Mouse (Mus musculus) lung, embryonic 14.5 days (tissue): ENCODE data around the gene Acot1. TPM values are rescaled to one million over a fixed set of nuclear protein-coding genes. Genes with fewer than 3 reads are reported as not detected.
"Not testable (repeated sequence)": the region's sequence is repeated elsewhere in the genome, so short reads cannot be mapped to it uniquely, and the experiment has no call there.

ENCODE experiments used
- ATAC-seq: fragments of 200-750 bp; cut with Nextera tagmentation; 2 replicates; pipeline ENCODE4 v1.8.0; 2017; ENCODE audit warnings: mild to moderate bottlenecking, moderate TSS enrichment, moderate library complexity; ENCODE audit not compliant: insufficient read depth
- DNase-seq: peaks from one replicate; pipeline ENCODE4 v3.0.0-alpha.2; 2015
- H3K27ac ChIP-seq: fragments of 300-500 bp; sonication (generic); 2 replicates; pipeline ENCODE4 v1.5.1; 2014; ENCODE audit warnings: low read depth, mild to moderate bottlenecking, moderate library complexity
- H3K27me3 ChIP-seq: fragments of 300-500 bp; sonication (generic); 2 replicates; pipeline ENCODE4 v1.6.1; 2014; ENCODE audit warnings: low read length, control low read depth; ENCODE audit not compliant: insufficient read depth
- H3K36me3 ChIP-seq: fragments of 300-500 bp; sonication (generic); 2 replicates; pipeline ENCODE4 v1.6.1; 2014; ENCODE audit warnings: control low read depth; ENCODE audit not compliant: insufficient read depth
- H3K4me1 ChIP-seq: fragments of 300-500 bp; sonication (generic); 2 replicates; pipeline ENCODE4 v1.6.1; 2014; ENCODE audit warnings: antibody characterized with exemption, control low read depth; ENCODE audit not compliant: insufficient read depth
- H3K4me2 ChIP-seq: fragments of 300-500 bp; sonication (generic); 2 replicates; pipeline ENCODE4 v1.6.1; 2014; ENCODE audit warnings: mild to moderate bottlenecking
- H3K4me3 ChIP-seq: fragments of 300-500 bp; sonication (generic); 2 replicates; pipeline ENCODE4 v1.5.1; 2014; ENCODE audit warnings: low read depth, low read length
- H3K9ac ChIP-seq: fragments of 300-500 bp; sonication (generic); 2 replicates; pipeline ENCODE4 v1.6.1; 2014
- H3K9me3 ChIP-seq: fragments of 300-500 bp; sonication (generic); 2 replicates; pipeline ENCODE4 v1.6.1; 2016; ENCODE audit warnings: low read depth, low read length, control low read depth
- CTCF ChIP-seq: IDR thresholded peaks from 2 replicates; pipeline ENCODE4 v1.5.1; 2016; ENCODE audit warnings: antibody characterized with exemption, low read depth
- WGBS: fragments of 180-500 bp; shearing (Covaris S2); extraction: QIAGEN DNeasy Blood & Tissue Kit; methylation state at CpG from one replicate; pipeline ENCODE4 v1.1.7; 2014; 5-methylcytosine and 5-hydroxymethylcytosine counted together
- polyA plus RNA-seq: library from polyadenylated mRNA; unstranded; fragments of >200 nt; fragmentation: Nextera tagmentation; extraction: Ambion mirVana; gene quantifications from 2 replicates; pipeline ENCODE4 v1.2.1, GENCODE M21; 2014

Gene Acot1
- polyA plus RNA-seq, 1 experiment from 2014 or later, result 92.9 TPM

GRCm38 (mm10) chr12:84034108-84034507 lies 24.8 kb downstream of the Acot1 start:
- ATAC-seq (no peak), DNase-seq (peak; percentile 41)
- no peaks in the 10 kb centered on the region for H3K27me3 ChIP-seq
- no peaks in the 10 kb centered on the region for H3K36me3 ChIP-seq
- H3K4me2 ChIP-seq, result no peak overlapping the region
- H3K4me3 ChIP-seq, result no peak overlapping the region
- WGBS, result 25% methylated on average over 4 of the region's 4 CpGs
- H3K4me1 ChIP-seq, result no peaks in the 10 kb centered on the region
- H3K27ac ChIP-seq, result no peak overlapping the region
- H3K9me3 ChIP-seq, result no peaks in the 10 kb centered on the region
- no peak for TF ChIP-seq CTCF
- no peak overlapping the region for H3K9ac ChIP-seq

DNA sequence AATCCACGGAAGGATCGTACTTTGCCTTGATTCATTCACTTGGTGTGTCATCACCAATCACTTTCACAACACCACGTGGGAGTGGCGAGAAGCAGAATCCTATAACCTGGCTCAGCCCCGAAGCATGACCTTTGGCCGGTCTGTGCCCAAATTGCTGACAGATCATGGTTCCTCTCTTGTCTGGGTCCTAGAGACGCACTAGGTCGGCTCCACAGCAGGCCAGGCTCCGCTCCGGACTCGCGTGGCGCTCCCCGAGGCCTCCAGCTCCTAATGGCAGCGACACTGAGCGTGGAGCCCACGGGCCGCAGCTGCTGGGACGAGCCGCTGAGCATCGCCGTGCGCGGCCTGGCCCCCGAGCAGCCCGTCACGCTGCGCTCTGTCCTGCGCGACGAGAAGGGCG lies 29.0 kb downstream of the Acot1 start, which contains the start of gene Acot4:
Acot4 (plus strand) TSS at position 139 of the 400 bp plus-strand sequence.
- Histone ChIP-seq H3K4me2 (peak within 1 kb of the TSS; percentile 68), H3K9ac (peak within 1 kb of the TSS; percentile 56), H3K4me3 (peak within 1 kb of the TSS; percentile 42)
- WGBS, result 6% methylated on average over 27 of the region's 32 CpGs
- ATAC-seq, result peak; percentile 65; the same call in 1 of the 2 replicates
- not testable (repeated sequence) for H3K4me1 ChIP-seq, H3K27me3 ChIP-seq, H3K27ac ChIP-seq, H3K9me3 ChIP-seq, H3K36me3 ChIP-seq
- peak; percentile 13 for DNase-seq

DNA sequence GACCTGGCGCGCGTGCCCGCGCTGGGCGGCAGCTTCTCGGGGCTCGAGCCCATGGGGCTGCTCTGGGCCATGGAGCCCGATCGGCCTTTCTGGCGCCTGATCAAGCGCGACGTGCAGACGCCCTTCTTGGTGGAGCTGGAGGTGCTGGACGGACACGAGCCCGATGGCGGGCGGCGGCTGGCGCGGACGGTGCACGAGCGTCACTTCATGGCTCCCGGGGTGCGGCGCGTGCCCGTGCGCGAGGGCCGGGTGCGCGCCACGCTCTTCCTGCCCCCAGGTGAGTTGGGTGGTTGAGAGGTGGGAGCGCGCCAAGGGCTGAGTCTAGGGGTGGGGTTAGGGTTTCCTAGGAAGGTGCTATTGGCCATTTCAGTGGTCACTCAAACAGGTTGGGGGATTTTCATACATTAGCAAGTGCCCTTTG lies 29.4 kb downstream of the Acot1 start, which contains the start of gene Gm49366:
Gm49366 (plus strand) TSS at position 245 of the 421 bp plus-strand sequence.
- H3K27me3 ChIP-seq, H3K4me1 ChIP-seq, H3K9me3 ChIP-seq, H3K36me3 ChIP-seq, H3K27ac ChIP-seq: not testable (repeated sequence)
- Histone ChIP-seq H3K4me2 (peak within 1 kb of the TSS; percentile 68), H3K9ac (peak within 1 kb of the TSS; percentile 56), H3K4me3 (peak within 1 kb of the TSS; percentile 42)
- 3% methylated on average over 39 of the region's 39 CpGs for WGBS
- ATAC-seq (peak; percentile 66), DNase-seq (peak; percentile 51)

DNA sequence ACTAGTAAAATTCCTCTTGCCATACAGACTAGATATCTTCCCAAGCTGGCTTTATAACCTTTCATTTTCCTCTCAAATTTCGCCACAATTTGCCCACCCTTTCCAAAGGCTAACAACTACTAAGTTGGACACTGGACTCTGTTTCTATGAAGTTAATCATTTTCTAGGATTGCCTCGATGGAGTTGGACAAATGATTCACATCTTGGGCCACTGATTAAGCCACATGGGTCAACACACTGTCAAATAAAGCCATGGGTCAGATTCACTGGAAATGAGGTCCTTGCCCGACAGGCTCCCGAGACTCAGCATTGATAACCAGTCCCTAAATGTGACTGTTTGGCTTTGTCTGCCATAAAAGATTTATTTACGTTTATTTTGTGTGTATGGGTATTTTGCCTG lies 33.0 kb downstream of the Acot1 start:
- no peak for TF ChIP-seq CTCF
- 74% methylated on average over 5 of the region's 5 CpGs for WGBS
- Histone ChIP-seq H3K27me3 (no peaks in the 10 kb centered on the region), H3K27ac (no peak overlapping the region), H3K4me3 (no peak overlapping the region), H3K4me2 (no peak overlapping the region), H3K4me1 (no peaks in the 10 kb centered on the region), H3K9ac (no peak overlapping the region), H3K9me3 (no peaks in the 10 kb centered on the region), H3K36me3 (no peaks in the 10 kb centered on the region)
- ATAC-seq (no peak), DNase-seq (no peak)

DNA sequence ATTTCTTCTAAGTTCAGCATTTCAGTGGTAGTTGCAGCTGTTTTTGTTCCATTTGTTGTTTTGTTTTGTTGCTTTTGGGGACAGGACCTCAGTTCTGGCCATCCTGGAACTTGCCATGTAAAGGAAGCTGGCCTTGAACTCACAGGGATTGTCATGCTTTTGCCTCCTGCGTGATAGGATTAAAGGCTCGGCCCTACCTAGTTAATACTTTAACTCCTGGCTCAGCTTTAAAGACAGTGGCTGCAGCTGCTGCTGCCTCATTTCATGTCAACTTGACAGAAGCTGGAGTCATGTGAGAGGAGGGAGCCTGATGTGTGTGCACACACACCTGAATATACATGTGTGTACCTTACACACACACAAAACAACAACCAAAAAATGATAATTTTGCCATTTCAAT lies 34.8 kb downstream of the Acot1 start:
- H3K4me3 ChIP-seq, result no peak overlapping the region
- DNase-seq, result no peak
- H3K27me3 ChIP-seq, result no peaks in the 10 kb centered on the region
- 74% methylated on average over 2 of the region's 2 CpGs for WGBS
- H3K4me2 ChIP-seq, result no peak overlapping the region
- no peak for ATAC-seq
- TF ChIP-seq CTCF, result no peak
- no peak overlapping the region for H3K27ac ChIP-seq
- H3K9me3 ChIP-seq, result no peaks in the 10 kb centered on the region
- H3K9ac ChIP-seq, result no peak overlapping the region
- no peaks in the 10 kb centered on the region for H3K36me3 ChIP-seq
- no peaks in the 10 kb centered on the region for H3K4me1 ChIP-seq

DNA sequence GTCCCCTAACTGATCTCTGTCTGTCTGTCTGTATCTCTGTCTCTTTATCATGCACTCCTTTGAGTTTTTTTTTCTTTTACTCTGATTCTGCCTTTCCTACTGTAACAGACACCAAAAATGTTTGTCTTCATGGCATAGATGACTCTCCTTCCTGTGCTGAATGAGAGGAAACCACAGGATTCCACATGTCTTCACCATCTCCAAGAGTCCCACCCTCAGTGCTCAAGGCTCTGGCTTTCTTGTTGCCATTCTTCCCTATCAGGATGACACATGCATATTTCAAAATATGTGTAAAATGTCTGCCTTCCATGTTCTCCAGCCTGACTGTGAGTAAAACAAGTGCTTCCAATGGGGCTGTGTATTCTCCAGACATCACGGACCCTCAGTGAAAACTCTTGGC lies 37.6 kb downstream of the Acot1 start:
- Histone ChIP-seq H3K9ac (no peak overlapping the region), H3K9me3 (no peaks in the 10 kb centered on the region), H3K4me1 (no peaks in the 10 kb centered on the region), H3K36me3 (no peaks in the 10 kb centered on the region), H3K27ac (no peak overlapping the region), H3K4me3 (no peak overlapping the region), H3K27me3 (0 out of 2 replicates have a peak, but pooled peaks cover 1% of the 10 kb centered on the region), H3K4me2 (no peak overlapping the region)
- no peak for ATAC-seq
- TF ChIP-seq CTCF, result no peak
- no peak for DNase-seq
- 89% methylated on average over 1 of the region's 1 CpGs for WGBS

DNA sequence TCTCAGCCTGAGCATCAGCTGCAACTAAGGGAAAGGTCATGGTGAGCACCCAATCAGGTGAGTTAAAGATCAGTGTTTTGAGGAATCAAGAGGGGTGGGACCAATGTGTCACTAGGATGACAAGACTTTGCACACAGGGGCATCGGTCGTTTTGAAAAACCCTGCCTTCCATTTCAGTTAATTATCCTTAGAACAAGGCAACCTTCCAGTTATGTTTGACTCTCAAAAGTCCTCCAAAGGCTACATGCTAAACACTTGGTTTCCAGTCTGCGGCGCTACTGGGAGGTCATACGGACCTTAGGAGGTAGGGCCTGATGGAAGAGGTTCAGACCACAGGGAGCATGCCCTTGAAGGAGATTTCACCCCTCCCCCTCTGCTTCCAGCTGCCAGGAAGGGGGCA lies 41.5 kb downstream of the Acot1 start:
- not testable (repeated sequence) for H3K36me3 ChIP-seq, H3K27ac ChIP-seq, ATAC-seq, DNase-seq, H3K4me3 ChIP-seq, H3K4me2 ChIP-seq, H3K4me1 ChIP-seq, H3K9ac ChIP-seq, H3K9me3 ChIP-seq
- WGBS, result 85% methylated on average over 5 of the region's 5 CpGs
- peaks cover 12% of the 10 kb centered on the region; the same call in 1 of the 2 replicates for H3K27me3 ChIP-seq

DNA sequence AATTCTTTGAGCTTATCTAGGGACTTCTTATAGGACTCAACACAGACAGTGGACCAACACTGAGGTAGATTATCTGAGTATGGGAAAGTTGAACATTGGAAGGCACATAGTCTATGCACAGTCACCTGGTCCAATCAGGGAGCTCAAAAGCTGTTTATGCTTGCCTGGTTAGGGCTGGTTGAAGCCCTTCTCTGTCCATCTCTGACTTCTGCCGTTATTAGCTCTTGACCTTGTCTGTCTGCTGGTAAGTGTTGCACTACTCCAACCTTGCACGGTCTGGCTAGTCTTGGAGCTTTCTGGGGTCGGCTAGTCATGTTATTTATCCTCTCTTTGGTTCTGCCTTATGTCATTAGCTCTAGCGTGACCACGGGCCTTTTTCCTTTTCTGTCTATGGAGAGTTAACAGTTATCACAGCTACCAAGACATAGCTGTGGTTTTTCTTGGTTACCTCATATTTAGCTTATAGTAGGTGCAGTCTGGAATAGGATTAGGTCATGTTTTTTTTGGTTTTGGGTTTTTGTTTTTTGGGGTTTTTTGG lies 42.7 kb downstream of the Acot1 start, which contains the start of gene Acot3:
Acot3 (plus strand) TSS at position 208 of the 538 bp plus-strand sequence.
- no peak for ATAC-seq
- no peak within 1 kb of the TSS for H3K4me3 ChIP-seq
- H3K4me1 ChIP-seq, result no peaks in the 10 kb centered on the region
- H3K9ac ChIP-seq, result no peak within 1 kb of the TSS
- H3K27ac ChIP-seq, result no peak within 1 kb of the TSS
- H3K4me2 ChIP-seq, result no peak within 1 kb of the TSS
- DNase-seq, result no peak
- no peaks in the 10 kb centered on the region for H3K9me3 ChIP-seq
- TF ChIP-seq CTCF, result no peak
- H3K27me3 ChIP-seq, result peaks cover 12% of the 10 kb centered on the region; the same call in 1 of the 2 replicates
- H3K36me3 ChIP-seq, result no peaks in the 10 kb centered on the region
- WGBS, result 71% methylated on average over 5 of the region's 5 CpGs
